Mouse (Mus musculus): ENCODE measurements around the gene Dusp6.

GRCm38 (mm10) chr10:99221540-99221939 is 41.5 kb upstream of the Dusp6 start:
- TF ChIP-seq EP300 (IDR thresholded peaks at IDR 0.05; ENCODE audit: insufficient read depth, low read depth, low read length) (no peak), CTCF (IDR thresholded peaks at IDR 0.05; ENCODE audit: low read depth, low read length) (no peak)

All from ES-Bruce4 (cell line).